Mouse (Mus musculus): ENCODE data around the gene Krtcap2.

Krtcap2 gene

GRCm38 (mm10) chr3:89271760-89272159 lies 26.0 kb downstream of the Krtcap2 start:
- in situ Hi-C loops (cut with MboI; ENCODE audit: low pct_unique_long_range_greater_than_20kb in 1 of 2, low sequenced_read_pairs in 2 of 2, unreplicated experiment in 1 of 2) = no loop called here

DNA sequence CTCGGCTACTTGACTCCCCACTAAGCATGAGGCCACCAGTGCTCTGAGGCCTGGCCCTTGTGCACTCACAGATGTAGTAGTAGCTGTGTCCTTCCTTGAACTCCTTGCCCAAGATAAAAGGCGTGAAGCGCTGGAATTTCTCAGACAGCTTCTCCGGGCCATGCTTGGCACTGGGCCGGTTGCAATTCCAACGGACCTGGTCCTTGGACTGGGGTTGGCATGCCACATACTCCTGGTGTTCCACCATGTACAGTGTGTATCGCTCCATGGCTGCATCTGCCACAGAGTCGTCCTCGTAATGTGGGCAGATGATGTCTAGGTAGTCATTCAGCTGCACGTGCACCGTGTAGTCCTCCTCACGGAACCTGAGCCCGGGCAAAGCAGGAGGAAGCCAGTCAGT lies 30.3 kb downstream of the Krtcap2 start:
- in situ Hi-C loops (cut with MboI; ENCODE audit: low pct_unique_long_range_greater_than_20kb in 1 of 2, low sequenced_read_pairs in 2 of 2, unreplicated experiment in 1 of 2) = no loop called here

DNA sequence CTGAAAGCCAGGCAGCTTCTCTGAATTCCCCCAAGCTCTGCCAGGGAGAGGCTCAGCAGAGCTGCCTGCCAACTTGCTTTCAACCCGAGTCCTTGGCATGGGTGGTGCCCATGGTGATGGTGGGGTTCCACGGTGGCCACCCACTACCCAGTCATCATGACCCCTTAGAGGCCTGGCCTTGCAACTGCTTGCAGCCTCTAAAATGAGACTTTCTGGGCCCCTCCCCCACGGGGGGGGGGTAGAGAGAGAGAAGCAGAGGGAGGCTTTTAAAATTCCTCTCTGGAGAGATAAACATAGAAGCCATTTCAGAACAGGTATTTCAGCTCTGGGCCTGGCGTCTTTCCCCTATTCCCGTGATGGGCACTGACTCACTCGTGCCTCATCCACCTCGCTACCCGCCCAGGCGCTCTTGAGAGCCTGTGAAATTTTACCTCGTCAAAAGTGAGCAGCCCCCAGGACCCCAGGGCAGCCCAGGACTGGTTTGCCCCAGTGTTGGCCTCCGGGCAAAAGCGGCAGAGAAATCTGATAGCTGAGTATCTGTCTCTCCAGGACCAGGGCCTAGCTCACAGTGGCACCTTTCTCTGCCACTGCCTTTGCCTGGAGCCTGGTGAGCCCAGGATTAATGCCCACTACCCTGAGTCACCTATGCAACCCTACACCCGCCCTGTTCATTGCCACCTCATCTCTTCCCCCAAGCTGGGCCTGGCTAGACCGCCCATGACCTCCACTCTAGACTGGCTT lies 31.7 kb downstream of the Krtcap2 start:
- in situ Hi-C loops (cut with MboI; ENCODE audit: low pct_unique_long_range_greater_than_20kb in 1 of 2, low sequenced_read_pairs in 2 of 2, unreplicated experiment in 1 of 2) = no loop called here

DNA sequence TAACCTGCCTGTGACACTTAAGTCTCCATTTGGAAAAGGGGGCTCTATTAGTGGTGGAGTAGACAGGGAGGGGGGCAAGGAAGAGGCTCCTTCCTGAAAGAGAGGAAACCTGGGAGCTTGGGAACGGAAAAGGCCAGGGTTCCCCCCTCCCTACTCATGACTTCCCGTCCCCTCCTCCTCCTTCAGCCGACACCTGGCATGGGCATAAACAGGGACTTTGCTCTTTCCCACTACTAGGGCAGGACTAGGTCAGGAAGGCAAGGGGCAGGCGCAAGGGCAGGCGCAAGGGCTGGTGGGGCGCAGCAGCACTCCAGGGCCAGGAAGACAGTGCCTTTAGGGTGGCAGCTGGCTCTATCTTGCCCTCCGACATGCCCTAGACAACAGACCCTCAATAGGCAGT lies 32.3 kb downstream of the Krtcap2 start:
- in situ Hi-C loops (cut with MboI; ENCODE audit: low pct_unique_long_range_greater_than_20kb in 1 of 2, low sequenced_read_pairs in 2 of 2, unreplicated experiment in 1 of 2) = no loop called here

GRCm38 (mm10) chr3:89278643-89279042 lies 32.9 kb downstream of the Krtcap2 start:
- in situ Hi-C loops (cut with MboI; ENCODE audit: low pct_unique_long_range_greater_than_20kb in 1 of 2, low sequenced_read_pairs in 2 of 2, unreplicated experiment in 1 of 2) = no loop called here

DNA sequence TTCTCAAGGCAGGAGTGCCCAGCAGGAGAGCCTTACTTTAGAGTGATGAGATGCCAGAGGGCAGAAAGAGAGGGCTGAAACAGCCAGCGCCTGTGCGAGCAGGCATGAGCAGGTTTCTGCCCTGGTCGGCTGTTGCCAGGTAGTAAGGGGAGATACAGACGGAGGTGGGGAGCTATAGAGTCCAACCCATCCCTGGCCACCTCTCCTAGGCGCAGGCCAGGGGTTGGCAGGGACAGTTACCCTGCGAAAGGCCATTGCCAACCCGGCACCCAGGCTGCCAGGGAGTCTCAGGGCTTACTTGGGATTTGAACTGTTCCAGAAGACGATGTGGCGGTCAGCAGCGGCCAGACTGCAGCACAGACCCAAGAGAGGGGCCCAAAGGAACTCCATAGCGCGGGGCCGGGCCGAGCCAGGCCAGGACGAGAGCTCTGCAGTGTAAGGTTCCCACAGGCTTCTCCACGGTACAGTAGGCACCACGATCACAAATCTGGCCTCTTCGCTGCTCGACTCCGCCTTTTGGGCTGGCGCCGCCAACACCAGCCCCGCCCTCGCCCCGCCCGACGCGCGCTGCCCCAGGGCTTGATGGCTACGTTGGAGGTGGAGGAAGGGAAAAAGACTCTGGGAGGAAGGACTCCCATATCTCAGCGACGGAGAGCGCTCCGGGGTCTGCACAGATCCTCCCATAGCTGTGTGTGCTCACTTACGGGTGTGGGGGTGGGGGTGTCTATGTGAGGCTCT lies 33.6 kb downstream of the Krtcap2 start:
- in situ Hi-C loops (cut with MboI; ENCODE audit: low pct_unique_long_range_greater_than_20kb in 1 of 2, low sequenced_read_pairs in 2 of 2, unreplicated experiment in 1 of 2) = no loop called here

DNA sequence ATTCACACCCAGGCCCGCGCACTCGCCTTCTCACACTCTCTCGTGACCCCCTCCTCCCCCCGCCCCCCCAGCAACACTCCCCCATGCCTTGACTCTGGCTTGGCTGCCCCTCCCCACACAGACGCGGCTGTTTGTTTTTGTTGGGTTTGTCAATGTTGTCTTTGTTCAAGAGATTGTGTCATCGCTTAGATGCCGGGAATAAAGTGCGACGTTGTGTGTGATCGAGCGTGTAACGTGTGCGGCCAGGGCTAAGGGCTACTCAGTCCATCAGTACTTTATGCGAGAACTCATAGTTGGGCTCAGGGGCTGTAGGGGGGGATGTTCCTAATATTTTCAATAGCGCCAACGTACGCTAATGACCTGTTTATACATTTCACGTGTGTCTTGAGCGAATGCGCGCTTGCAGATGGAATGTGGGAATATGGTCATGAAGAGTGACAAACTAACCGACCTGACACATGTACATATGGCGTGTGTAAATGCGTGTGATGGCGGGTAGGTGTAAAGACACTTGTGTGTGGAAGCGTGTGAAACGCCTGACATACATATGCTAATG lies 34.4 kb downstream of the Krtcap2 start:
- in situ Hi-C loops (cut with MboI; ENCODE audit: low pct_unique_long_range_greater_than_20kb in 1 of 2, low sequenced_read_pairs in 2 of 2, unreplicated experiment in 1 of 2) = loop anchor here in 1 of 2 experiments (5.0 kb wide), 1 partner anchor 33 kb away; the partner anchor contains the start of genes Krtcap2 and Trim46

DNA sequence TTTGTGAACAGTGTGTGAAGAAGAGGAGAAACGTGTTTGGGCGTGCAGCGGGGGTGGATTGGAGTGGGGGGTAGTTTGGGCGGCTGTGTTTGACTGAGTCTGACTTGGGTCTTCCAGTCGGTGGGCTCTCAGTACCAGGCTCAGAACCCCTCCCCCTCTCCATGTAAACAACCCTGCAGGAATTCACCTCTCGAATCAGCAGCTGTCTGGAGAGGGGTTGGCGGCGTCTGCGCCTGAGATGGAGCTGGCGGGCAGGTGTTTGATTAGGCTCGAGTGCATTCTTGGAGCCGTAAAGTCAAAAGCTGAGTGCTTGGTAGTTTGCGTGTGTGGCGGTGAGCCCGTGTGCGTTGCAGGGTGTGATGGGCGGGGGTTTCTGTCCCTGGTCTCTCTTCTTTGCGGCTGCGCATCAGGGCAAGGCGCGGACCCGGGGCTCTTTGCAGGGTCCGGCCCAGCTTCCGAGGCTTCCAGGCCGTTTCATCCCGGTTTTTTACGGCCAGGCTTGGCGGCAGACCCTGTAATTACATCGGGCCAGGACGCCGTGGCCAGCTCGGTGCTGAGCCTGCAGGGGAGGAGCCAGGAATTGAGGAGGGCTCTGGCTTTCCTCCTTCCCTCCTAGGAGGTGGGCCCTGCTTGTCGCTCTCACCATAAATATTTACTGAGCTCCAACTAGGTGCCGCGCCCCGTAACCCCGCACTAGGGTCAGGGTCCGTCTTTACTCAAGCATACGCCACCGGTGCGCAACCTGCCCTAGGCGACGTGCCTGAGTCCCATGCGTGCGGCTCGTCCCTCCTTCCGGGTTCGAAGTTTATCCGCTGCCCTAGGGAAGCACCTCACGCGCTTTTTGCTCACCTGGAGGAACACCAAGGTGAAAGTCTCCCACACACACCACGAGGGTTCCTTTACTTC lies 35.1 kb downstream of the Krtcap2 start, which contains the start of gene Efna1:
Gene Efna1, minus strand, starts transcription at position 537 of the 906 bp plus-strand sequence.
- in situ Hi-C loops (cut with MboI; ENCODE audit: low pct_unique_long_range_greater_than_20kb in 1 of 2, low sequenced_read_pairs in 2 of 2, unreplicated experiment in 1 of 2) = loop anchor here in 1 of 2 experiments (5.0 kb wide), 1 partner anchor 34 kb away; the partner anchor contains the start of genes Krtcap2 and Trim46

DNA sequence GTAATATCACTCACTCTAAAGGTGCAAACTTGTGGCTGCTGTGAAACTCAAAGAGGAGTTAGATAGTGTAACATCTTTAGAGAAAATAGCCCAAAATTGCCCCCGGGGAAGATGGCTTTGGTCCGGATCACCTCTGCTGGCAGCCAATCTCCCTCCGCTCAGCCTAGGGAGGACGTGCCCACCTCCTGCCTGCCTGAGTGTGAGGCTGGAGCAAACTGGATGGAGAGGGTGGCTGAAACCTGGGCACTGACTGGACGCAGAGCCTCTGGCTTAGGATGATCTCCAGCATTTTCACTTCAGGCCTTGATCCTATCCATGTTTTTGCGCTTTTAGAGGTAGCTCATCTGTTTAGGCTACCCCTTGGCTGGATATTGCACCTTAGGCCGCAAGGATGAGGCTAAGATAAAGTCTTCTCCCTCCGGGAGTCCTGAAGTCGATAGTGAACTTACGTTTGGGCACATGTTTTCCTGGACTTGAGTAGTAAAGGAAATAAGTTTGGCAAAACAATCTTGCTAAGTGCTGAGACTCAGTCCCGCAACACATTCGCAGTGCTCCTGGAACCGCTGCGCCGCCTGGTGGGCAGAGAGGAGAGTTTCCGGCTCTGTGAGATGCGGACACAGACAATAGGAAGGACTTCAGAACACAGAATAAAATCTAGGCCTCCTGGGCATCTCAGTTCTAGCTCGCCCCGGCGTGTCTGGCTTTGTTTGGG lies 36.0 kb downstream of the Krtcap2 start:
- in situ Hi-C loops (cut with MboI; ENCODE audit: low pct_unique_long_range_greater_than_20kb in 1 of 2, low sequenced_read_pairs in 2 of 2, unreplicated experiment in 1 of 2) = loop anchor here in 1 of 2 experiments (5.0 kb wide), 1 partner anchor 34 kb away; the partner anchor contains the start of genes Krtcap2 and Trim46

- in situ Hi-C loops (cut with MboI; ENCODE audit: low pct_unique_long_range_greater_than_20kb in 1 of 2, low sequenced_read_pairs in 2 of 2, unreplicated experiment in 1 of 2) = loop anchor here in 1 of 2 experiments (5.0 kb wide), 1 partner anchor 35 kb away; the partner anchor contains the start of genes Krtcap2 and Trim46
Observed at GRCm38 (mm10) chr3:89282291-89282643, 36.5 kb downstream of the Krtcap2 start.

DNA sequence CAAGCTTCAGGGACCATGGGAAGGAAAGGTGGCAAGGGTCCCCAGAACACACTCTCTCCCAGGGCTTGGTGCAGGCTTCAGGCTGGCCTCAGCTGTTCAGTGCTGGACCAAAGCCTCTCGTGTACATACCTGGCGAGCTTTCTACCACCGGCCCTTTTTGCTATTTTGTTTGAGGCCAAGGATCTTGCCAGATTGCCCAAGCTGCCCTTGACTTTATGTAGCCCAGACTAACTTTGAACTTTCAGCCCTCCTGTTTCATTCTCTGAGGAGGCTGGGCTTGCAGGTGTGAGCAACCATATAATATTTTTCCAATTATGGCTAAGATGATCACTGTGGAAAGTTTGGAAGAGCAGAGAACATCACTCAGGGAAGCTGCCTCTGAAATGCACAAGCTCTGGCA lies 38.5 kb downstream of the Krtcap2 start:
- in situ Hi-C loops (cut with MboI; ENCODE audit: low pct_unique_long_range_greater_than_20kb in 1 of 2, low sequenced_read_pairs in 2 of 2, unreplicated experiment in 1 of 2) = loop anchor here in 1 of 2 experiments (5.0 kb wide), 1 partner anchor 37 kb away; the partner anchor contains the start of genes Krtcap2 and Trim46

- in situ Hi-C loops (cut with MboI; ENCODE audit: low pct_unique_long_range_greater_than_20kb in 1 of 2, low sequenced_read_pairs in 2 of 2, unreplicated experiment in 1 of 2) = no loop called here
Observed at GRCm38 (mm10) chr3:89285526-89285925, 39.8 kb downstream of the Krtcap2 start.

DNA sequence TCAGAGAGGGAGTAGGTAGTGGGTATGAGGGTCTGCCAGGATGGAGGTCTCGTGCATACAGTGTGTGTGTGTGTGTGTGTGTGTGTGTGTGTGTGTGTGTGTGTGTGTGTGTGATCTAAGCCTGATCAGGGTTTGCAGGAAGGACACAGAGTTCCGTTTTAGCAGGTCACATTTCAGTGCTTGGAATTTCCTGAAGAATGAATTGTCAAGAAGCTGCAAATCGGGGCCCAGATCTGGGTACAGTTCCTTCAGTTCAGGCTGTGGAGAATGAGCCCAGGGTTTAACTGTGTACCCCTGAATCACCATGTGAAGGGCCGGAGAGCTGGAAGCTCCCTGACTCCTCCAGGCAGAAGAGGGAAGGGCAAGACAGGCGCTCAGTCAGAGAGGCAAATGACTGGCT lies 41.5 kb downstream of the Krtcap2 start:
- in situ Hi-C loops (cut with MboI; ENCODE audit: low pct_unique_long_range_greater_than_20kb in 1 of 2, low sequenced_read_pairs in 2 of 2, unreplicated experiment in 1 of 2) = no loop called here

GRCm38 (mm10) chr3:89288503-89288928 lies 42.8 kb downstream of the Krtcap2 start:
- in situ Hi-C loops (cut with MboI; ENCODE audit: low pct_unique_long_range_greater_than_20kb in 1 of 2, low sequenced_read_pairs in 2 of 2, unreplicated experiment in 1 of 2) = no loop called here

DNA sequence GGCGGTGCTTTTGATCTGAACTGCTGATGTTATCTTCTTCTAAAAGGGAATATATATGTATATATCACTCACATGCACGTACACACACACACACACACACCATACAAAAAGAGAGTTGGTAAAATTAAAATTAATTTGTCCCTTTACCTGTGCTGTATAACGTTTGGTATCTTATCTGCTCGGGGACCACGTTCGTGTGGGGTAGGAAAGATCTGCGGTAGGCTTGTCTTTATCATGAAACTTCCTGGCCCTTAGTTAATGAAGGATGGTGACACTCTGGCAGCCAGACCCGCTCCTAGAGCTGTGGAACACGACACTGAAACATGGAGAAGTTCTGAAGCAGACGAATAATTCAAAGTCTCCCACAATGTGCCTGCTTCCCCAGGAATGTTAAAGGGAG lies 46.1 kb downstream of the Krtcap2 start:
- in situ Hi-C loops (cut with MboI; ENCODE audit: low pct_unique_long_range_greater_than_20kb in 1 of 2, low sequenced_read_pairs in 2 of 2, unreplicated experiment in 1 of 2) = no loop called here

DNA sequence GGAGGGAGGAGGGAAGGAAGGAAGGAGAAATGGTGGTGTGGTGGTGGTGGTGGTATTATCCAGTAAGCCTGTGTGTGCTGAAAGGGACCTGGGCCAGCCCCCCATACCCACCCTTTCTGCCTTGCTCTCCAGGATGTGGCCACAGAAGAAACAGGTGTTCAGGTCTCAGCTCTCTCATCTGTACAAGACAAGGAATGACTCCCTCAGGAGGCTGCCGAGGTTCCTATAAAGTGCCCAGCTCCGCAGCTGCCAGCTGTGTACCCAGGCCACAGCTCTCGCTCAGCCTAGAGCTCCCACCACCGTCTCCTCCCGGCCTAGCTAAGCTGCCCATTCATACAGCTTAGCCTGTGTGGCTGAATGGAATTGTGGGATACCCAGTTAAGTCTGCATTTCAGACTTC lies 46.5 kb downstream of the Krtcap2 start:
- in situ Hi-C loops (cut with MboI; ENCODE audit: low pct_unique_long_range_greater_than_20kb in 1 of 2, low sequenced_read_pairs in 2 of 2, unreplicated experiment in 1 of 2) = no loop called here

GRCm38 (mm10) chr3:89293247-89293918 lies 47.6 kb downstream of the Krtcap2 start:
- in situ Hi-C loops (cut with MboI; ENCODE audit: low pct_unique_long_range_greater_than_20kb in 1 of 2, low sequenced_read_pairs in 2 of 2, unreplicated experiment in 1 of 2) = no loop called here
